Mouse (Mus musculus) kidney, embryonic 14.5 days (tissue): ENCODE measurements around the gene Tns3. TPM values are rescaled to one million over a fixed set of nuclear protein-coding genes. Genes with fewer than 3 reads are reported as not detected.

Experiments used
- ATAC-seq: fragments of 200-750 bp; cut with Nextera tagmentation; 2 replicates; pipeline ENCODE4 v1.8.0; 2017; ENCODE audit warnings: moderate number of reproducible peaks, mild to moderate bottlenecking, moderate TSS enrichment, moderate library complexity; ENCODE audit not compliant: low FRiP score, low TSS enrichment
- H3K27ac ChIP-seq: fragments of 300-500 bp; sonication (generic); 2 replicates; pipeline ENCODE4 v1.5.1; 2014; ENCODE audit warnings: low read depth, mild to moderate bottlenecking, low read length, moderate library complexity, mixed read lengths
- H3K27me3 ChIP-seq: fragments of 300-500 bp; sonication (generic); 2 replicates; pipeline ENCODE4 v1.6.1; 2014; ENCODE audit warnings: mild to moderate bottlenecking, low read length; ENCODE audit not compliant: control insufficient read depth, insufficient read depth
- H3K36me3 ChIP-seq: fragments of 300-500 bp; sonication (generic); 2 replicates; pipeline ENCODE4 v1.6.1; 2014; ENCODE audit warnings: low read length, mixed read lengths; ENCODE audit not compliant: control insufficient read depth, insufficient read depth
- H3K4me1 ChIP-seq: fragments of 300-500 bp; sonication (generic); 2 replicates; pipeline ENCODE4 v1.6.1; 2014; ENCODE audit warnings: low read length, mixed read lengths; ENCODE audit not compliant: control insufficient read depth, insufficient read depth
- H3K4me2 ChIP-seq: fragments of 300-500 bp; sonication (generic); replicated peaks from 2 replicates; pipeline ENCODE4 v1.6.1; 2014; ENCODE audit warnings: low read depth, mild to moderate bottlenecking, low read length
- H3K4me3 ChIP-seq: fragments of 300-500 bp; sonication (generic); 2 replicates; pipeline ENCODE4 v1.5.1; 2014; ENCODE audit warnings: mild to moderate bottlenecking, low read length
- H3K9ac ChIP-seq: fragments of 300-500 bp; sonication (generic); 2 replicates; pipeline ENCODE4 v1.6.1; 2014; ENCODE audit warnings: low read depth, mild to moderate bottlenecking, low read length, moderate library complexity
- H3K9me3 ChIP-seq: fragments of 300-500 bp; sonication (generic); 2 replicates; pipeline ENCODE4 v1.6.1; 2016; ENCODE audit warnings: low read length; ENCODE audit not compliant: control insufficient read depth
- WGBS: fragments of 180-500 bp; shearing (Covaris S2); extraction: QIAGEN DNeasy Blood & Tissue Kit; methylation state at CpG from one replicate; pipeline ENCODE4 v1.1.7; 2014; 5-methylcytosine and 5-hydroxymethylcytosine counted together
- polyA plus RNA-seq: library from polyadenylated mRNA; unstranded; fragments of >200 nt; fragmentation: Nextera tagmentation; extraction: Ambion mirVana; gene quantifications from 2 replicates; pipeline ENCODE4 v1.2.1, GENCODE M21; 2014

The Tns3 gene
- 12.5 and 20.3 TPM in 2 replicates for polyA plus RNA-seq

- no peaks in the 10 kb centered on the region for H3K9me3 ChIP-seq
- peak within 1 kb of the TSS; percentile 66 for H3K4me2 ChIP-seq
- no peaks in the 10 kb centered on the region for H3K27me3 ChIP-seq
- ATAC-seq = peak; percentile 86
- H3K27ac ChIP-seq = peak within 1 kb of the TSS; percentile 88
- H3K4me1 ChIP-seq = peaks cover 30% of the 10 kb centered on the region
- H3K9ac ChIP-seq = peak within 1 kb of the TSS; percentile 88
- under 1% methylated on average over 30 of the region's 37 CpGs for WGBS
- peak within 1 kb of the TSS; percentile 69 for H3K4me3 ChIP-seq
- peaks cover 4% of the 10 kb centered on the region; the same call in 1 of the 2 replicates for H3K36me3 ChIP-seq
Measured at GRCm38 (mm10) chr11:8664393-8664743, at the start of gene Tns3. TSS of gene Tns3 (minus strand) at chr11:8664535.

GRCm38 (mm10) chr11:8706246-8707041, 42.1 kb upstream of the Tns3 start:
- Histone ChIP-seq H3K4me2 (no peak overlapping the region), H3K27ac (peak overlapping the region; percentile 48; the same call in 1 of the 2 replicates), H3K9me3 (no peaks in the 10 kb centered on the region), H3K9ac (no peak overlapping the region), H3K27me3 (no peaks in the 10 kb centered on the region), H3K4me1 (peaks cover 11% of the 10 kb centered on the region), H3K36me3 (no peaks in the 10 kb centered on the region), H3K4me3 (no peak overlapping the region)
- ATAC-seq = no peak; the same call in 1 of the 2 replicates
- WGBS = 34% methylated on average over 8 of the region's 8 CpGs

GRCm38 (mm10) chr11:8705156-8705555, 40.8 kb upstream of the Tns3 start:
- WGBS = 75% methylated on average over 1 of the region's 1 CpGs
- Histone ChIP-seq H3K9me3 (no peaks in the 10 kb centered on the region), H3K27ac (no peak overlapping the region), H3K36me3 (no peaks in the 10 kb centered on the region), H3K4me2 (no peak overlapping the region), H3K4me3 (no peak overlapping the region), H3K27me3 (no peaks in the 10 kb centered on the region), H3K4me1 (peaks cover 16% of the 10 kb centered on the region), H3K9ac (no peak overlapping the region)
- no peak for ATAC-seq

- Histone ChIP-seq H3K27ac (no peak overlapping the region), H3K9me3 (no peaks in the 10 kb centered on the region), H3K36me3 (no peaks in the 10 kb centered on the region), H3K27me3 (no peaks in the 10 kb centered on the region), H3K9ac (no peak overlapping the region), H3K4me2 (no peak overlapping the region), H3K4me1 (peaks cover 16% of the 10 kb centered on the region), H3K4me3 (no peak overlapping the region)
- ATAC-seq = no peak
- 76% methylated on average over 6 of the region's 6 CpGs for WGBS
Measured at GRCm38 (mm10) chr11:8703876-8704275, 39.5 kb upstream of the Tns3 start.

- H3K27ac ChIP-seq = no peak overlapping the region
- no peak overlapping the region for H3K4me3 ChIP-seq
- 88% methylated on average over 2 of the region's 2 CpGs for WGBS
- H3K4me2 ChIP-seq = no peak overlapping the region
- H3K4me1 ChIP-seq = peaks cover 16% of the 10 kb centered on the region
- no peak for ATAC-seq
- no peaks in the 10 kb centered on the region for H3K36me3 ChIP-seq
- H3K27me3 ChIP-seq = no peaks in the 10 kb centered on the region
- H3K9ac ChIP-seq = no peak overlapping the region
- H3K9me3 ChIP-seq = no peaks in the 10 kb centered on the region
Measured at GRCm38 (mm10) chr11:8702532-8702886, 38.2 kb upstream of the Tns3 start.

GRCm38 (mm10) chr11:8701845-8702531, 37.7 kb upstream of the Tns3 start:
- no peaks in the 10 kb centered on the region for H3K27me3 ChIP-seq
- no peaks in the 10 kb centered on the region for H3K9me3 ChIP-seq
- H3K4me3 ChIP-seq = no peak overlapping the region
- no peak overlapping the region for H3K9ac ChIP-seq
- ATAC-seq = no peak; the same call in 1 of the 2 replicates
- H3K27ac ChIP-seq = peak overlapping the region; percentile 14; the same call in 1 of the 2 replicates
- H3K36me3 ChIP-seq = no peaks in the 10 kb centered on the region
- H3K4me1 ChIP-seq = peaks cover 16% of the 10 kb centered on the region
- WGBS = 61% methylated on average over 10 of the region's 10 CpGs
- no peak overlapping the region for H3K4me2 ChIP-seq

- Histone ChIP-seq H3K4me2 (no peak overlapping the region), H3K9me3 (no peaks in the 10 kb centered on the region), H3K36me3 (no peaks in the 10 kb centered on the region), H3K4me1 (peaks cover 13% of the 10 kb centered on the region), H3K4me3 (no peak overlapping the region), H3K9ac (no peak overlapping the region), H3K27ac (peak overlapping the region; percentile 14; the same call in 1 of the 2 replicates), H3K27me3 (no peaks in the 10 kb centered on the region)
- ATAC-seq = no peak
- 28% methylated on average over 3 of the region's 3 CpGs for WGBS
Measured at GRCm38 (mm10) chr11:8701400-8701799, 37.1 kb upstream of the Tns3 start.

- 70% methylated on average over 8 of the region's 8 CpGs for WGBS
- no peak for ATAC-seq
- H3K27me3 ChIP-seq = no peaks in the 10 kb centered on the region
Measured at GRCm38 (mm10) chr11:8700641-8701221, 36.4 kb upstream of the Tns3 start.

GRCm38 (mm10) chr11:8699777-8700176, 35.4 kb upstream of the Tns3 start:
- no peak overlapping the region for H3K9ac ChIP-seq
- WGBS = 69% methylated on average over 5 of the region's 5 CpGs
- no peak overlapping the region for H3K4me3 ChIP-seq
- H3K36me3 ChIP-seq = no peaks in the 10 kb centered on the region
- H3K9me3 ChIP-seq = no peaks in the 10 kb centered on the region
- no peak for ATAC-seq
- no peak overlapping the region for H3K27ac ChIP-seq
- H3K4me1 ChIP-seq = peaks cover 11% of the 10 kb centered on the region
- H3K4me2 ChIP-seq = no peak overlapping the region
- H3K27me3 ChIP-seq = no peaks in the 10 kb centered on the region

More at GRCm38 (mm10) chr11:8700641-8701221, 36.4 kb upstream of the Tns3 start:
- no peaks in the 10 kb centered on the region for H3K36me3 ChIP-seq
- H3K4me2 ChIP-seq = no peak overlapping the region
- no peak overlapping the region for H3K9ac ChIP-seq
- H3K4me1 ChIP-seq = peaks cover 11% of the 10 kb centered on the region
- H3K9me3 ChIP-seq = no peaks in the 10 kb centered on the region
- H3K27ac ChIP-seq = peak overlapping the region; percentile 1; the same call in 1 of the 2 replicates
- H3K4me3 ChIP-seq = no peak overlapping the region
